Mouse (Mus musculus) kidney, postnatal 4 days (tissue): ENCODE data around the gene Eipr1.
"Not testable (repeated sequence)": the region's sequence is repeated elsewhere in the genome, so short reads cannot be mapped to it uniquely, and the experiment has no call there.

Experiments
- DNase-seq, 2 experiments: peaks; one replicate each; pipeline ENCODE4 v3.0.0; 2021; ENCODE audit warnings: mixed read lengths in 2 of 2

The Eipr1 gene

DNA sequence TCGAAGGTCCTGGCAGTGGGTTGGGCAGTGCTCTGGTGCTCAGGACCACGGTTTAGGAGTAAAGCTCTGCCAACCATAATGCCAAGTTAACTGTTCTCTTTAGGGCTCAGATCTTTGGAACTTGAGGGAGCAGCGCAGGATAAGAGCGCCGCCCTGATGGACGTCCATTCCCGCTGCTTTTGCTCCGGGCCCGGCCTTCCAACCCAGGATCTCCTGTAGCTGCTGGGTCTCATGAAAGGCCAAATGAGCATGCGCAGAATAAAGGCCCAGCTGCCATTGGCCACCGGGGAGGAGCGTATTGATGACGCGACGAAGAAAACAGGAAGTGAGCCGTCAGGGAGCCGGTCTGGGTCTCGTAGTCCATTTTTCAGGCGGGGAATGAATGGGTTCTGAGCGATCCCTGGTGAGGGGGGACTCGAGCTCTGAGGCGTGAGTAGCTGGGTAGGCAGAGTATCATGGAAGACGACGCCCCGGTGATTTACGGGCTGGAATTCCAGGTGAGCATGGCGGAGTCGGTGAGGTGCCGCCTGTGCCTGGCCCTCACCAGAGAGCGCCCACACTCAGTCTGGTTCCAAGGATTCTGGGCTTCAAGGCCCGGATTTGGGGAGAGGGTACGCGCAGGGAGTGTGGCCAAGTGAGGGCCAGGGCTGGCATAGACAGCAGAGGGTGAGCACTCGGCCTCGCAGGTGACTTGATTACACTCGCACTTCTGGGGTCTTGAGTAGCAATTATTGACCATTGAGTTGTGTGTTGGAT is at the start of gene Eipr1:
Gene Eipr1, plus strand, starts transcription at position 296 of the 756 bp plus-strand sequence.
- DNase-seq, result peak; percentile 86 to 91

DNA sequence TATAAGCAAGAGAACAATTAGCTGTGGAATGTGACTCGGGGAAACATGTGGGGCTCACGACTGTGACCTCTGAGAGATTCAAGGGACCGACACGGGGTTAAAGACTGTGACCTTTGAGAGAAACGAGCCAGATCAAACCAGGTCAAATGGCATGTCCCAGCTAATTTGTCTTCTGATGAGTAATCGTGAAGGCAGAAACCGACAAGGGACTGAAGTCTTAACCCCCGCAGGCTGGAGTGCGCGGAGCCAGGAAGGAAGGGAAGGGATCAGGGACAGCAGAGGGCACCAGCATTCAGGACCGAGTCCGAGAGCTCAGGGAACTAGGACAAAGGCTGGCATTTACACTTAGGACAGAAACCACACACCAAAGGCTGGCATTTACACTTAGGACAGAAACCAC is 47.2 kb upstream of the Eipr1 start:
- peak; percentile 38 to 61 for DNase-seq

DNA sequence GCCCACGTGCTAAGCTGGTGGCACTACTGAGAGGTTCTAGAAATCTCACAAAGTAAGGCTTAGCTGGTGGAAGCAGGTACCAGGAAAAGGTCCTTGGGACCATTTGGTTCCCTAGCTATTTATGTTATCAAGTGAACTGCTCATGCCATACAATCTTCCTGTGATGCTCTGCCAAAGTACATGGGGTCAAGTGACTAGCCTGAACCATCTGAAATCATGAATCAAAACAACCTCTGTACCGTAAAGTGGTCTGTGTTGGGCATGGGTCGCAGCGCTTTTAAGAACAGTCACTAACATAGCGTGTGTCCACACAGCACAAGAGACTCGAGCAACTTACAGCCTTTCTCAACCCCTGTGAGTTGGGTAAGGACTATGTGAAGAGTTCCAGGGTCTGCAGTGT is 46.4 kb upstream of the Eipr1 start:
- no peak for DNase-seq

DNA sequence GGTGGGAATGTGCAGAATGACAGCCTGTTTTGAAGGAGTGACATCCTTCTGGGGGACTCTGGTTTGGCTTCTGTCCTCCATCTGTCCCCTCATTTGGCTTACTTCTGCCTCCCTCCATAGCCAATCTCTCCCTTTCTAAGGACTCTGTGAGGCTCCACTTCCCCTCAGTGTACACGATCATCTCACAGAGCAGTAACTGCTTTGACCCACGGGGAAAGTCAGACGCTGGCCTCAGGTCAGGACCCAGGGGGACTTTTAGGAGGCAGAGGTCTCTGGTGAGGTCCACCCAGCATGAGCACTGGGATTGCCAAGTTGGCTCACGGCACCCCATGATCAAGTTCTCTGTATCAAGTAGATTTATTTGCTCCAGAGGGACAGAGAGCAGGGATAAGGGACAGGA is 43.4 kb upstream of the Eipr1 start:
- DNase-seq, result no peak

DNA sequence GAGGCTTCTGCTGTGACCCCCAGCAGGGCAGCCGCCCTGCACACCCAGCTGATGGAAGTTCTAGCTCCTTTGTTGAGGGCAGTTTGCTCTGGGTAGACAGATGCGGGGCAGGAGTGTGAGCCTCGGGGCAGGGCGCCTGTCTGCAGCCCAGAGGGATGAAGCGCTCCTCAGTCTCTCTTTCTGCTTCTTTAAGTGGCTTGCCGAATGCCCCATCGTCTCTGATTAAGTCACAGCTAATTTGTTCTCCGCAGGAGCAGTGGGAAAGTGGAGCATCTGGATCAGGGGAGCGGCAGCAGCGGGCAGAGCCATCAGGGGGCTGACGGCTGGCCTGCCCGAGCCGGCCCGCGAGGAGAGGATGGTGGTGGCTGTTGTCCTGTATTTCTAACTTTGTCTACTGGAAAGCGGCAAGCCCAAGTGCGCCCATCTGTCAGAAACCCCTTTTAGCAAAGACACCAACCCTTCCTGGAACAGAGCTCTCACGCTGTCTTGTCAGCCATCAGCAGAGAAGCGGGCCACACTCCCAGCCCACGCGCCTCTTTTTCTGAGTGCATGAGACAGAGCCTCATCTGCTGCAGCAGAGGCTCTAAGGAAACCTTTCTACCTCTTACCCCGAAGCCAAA is 40.9 kb upstream of the Eipr1 start:
- no peak for DNase-seq

DNA sequence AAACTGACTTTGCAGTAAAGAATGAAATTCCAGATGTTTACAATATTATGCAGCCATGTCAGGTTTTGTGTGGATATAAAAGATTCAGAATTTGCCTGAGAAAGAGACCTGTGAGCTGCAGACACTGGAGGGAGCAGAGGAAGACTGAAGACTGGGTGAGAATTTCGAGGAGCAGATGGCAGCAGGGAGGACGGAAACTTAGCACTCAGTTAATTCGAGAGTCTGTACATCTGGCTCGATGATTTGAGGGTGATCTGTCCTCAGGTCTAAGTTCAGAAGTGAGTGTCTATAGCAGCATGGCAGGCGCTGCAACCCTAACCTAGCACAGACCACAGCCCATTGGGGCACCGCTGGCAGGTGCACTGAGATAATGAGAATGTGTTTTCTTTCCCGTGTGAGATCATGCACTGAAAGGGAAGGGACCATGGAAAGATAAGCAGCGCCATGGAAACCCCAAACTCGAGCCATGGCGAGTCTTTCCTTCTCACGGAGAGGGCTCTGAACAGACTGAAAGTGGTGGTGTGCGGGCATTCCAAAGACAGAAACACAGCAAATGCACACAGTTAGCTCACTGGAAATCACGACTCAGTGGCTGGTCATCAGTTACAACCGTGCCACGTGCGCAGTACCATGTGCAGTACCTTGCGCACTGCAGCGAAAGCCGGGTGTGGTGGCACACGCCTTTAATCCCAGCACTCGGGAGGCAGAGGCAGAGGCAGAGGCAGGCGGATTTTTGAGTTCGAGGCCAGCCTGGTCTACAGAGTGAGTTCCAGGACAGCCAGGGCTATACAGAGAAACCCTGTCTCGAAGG is 36.6 kb upstream of the Eipr1 start:
- no peak for DNase-seq

DNA sequence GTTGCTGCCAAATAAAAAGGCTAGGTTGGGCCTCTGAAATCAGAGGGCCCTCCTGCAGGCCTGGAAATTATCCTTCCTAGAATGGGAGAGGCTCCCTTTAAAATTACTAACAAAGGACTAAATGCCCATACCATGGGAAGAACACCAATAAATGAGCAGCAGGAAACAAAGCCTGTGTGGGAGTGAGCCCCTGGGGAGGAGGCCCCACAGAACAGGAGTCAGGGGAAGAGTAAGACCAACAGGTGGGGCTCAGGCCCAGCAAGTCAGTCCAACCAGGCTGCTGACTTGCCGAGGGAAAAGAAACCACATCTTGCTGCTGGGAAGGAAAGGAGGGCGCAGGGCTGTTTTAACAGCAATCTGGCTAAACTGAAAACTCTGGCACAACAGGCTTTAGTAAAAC is 34.5 kb upstream of the Eipr1 start:
- DNase-seq, result no peak

DNA sequence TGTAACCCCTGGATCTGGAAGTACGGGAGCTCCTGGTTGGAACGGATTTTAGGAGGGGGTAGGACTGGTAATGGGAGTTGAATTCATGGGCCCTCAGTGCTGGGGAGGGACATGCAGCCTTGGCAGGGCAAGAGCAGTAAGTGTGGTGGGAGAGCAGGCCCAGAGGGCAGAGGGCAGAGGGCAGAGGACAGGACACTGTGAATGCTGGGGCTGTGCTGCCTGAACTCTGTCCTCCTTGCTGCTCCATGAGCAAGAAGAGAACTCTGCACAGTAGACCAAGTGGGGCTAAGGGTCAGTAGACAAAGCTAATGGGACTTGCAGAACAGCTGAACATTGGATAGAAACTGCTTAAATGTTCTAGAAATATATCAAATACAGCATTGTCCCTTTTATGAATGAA is 33.5 kb upstream of the Eipr1 start:
- no peak for DNase-seq

DNA sequence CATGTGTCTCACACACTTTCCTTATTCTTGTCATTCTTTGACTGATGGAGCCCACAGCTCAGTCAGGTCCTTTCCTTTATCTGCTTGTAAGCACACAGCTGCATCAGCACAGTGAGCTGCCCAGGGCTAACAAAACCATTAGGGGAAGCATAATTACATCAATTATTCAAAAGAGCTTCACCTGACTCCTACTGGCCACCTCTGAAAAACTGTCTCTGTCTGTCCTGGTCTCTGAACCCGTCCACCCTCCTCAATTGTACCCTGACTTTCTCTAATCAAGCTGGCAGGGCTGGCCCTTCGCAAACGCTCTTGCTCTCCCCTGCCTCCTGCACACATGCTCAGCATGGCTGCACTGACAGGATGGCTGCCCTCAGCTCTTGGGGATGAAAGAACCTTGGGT is 27.2 kb upstream of the Eipr1 start:
- DNase-seq, result no peak

DNA sequence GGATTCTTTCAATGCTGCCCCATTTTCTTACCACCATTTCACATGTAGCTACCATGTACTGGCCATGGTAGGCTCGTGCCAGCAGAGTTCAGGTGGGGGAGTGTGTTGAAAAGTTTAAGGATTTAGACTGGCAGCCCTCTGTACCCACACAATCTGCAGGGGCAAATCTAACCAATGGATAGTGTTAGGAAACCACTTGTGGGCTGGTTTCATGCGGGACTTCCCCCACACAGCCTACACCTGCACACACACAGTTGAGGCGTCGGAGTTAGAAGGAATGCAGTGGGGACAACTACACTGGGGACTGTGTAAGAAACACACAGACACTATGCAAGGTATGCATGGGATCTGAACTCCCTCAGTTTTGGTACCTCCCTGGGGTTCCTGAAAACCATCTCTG is 25.4 kb upstream of the Eipr1 start:
- DNase-seq, result no peak

DNA sequence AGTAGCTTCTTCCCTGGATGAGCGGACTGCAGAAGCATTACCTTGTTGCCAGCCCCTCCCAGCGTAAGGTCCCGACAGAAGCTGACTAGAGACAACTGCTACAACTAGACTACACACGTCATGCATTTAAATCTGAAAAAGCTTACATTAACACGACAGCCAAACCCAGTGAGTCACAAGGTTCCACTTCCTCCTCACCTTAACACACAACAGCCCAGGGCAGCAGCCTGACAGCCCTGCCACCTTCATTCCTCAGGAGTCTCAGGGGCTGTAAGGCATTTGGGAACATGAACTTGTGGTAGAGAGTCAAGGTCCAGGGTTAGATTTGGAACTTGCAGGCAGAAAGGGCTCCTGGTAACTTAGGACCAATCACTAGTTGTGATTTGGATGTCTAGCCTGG is 24.5 kb upstream of the Eipr1 start:
- no peak for DNase-seq

DNA sequence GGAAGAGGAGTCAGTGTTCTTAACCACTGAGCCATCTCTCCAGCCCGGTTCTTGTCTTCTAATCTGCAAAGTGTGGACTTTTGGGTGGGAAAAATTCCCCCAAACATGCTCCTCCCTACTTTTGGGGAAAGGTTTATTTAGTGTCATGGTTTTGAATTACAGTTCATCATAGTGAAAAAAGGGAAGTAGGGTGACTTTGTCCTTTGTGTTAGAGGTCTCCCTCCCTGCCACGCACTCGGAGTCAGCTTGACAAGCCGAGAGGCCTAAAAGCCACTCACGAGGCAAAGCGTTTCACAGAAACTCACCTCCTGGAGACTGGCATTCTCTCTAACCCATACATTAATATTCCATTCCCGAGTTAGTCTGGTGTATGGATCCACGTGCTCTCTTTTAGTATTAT is 19.0 kb upstream of the Eipr1 start:
- DNase-seq, result no peak

DNA sequence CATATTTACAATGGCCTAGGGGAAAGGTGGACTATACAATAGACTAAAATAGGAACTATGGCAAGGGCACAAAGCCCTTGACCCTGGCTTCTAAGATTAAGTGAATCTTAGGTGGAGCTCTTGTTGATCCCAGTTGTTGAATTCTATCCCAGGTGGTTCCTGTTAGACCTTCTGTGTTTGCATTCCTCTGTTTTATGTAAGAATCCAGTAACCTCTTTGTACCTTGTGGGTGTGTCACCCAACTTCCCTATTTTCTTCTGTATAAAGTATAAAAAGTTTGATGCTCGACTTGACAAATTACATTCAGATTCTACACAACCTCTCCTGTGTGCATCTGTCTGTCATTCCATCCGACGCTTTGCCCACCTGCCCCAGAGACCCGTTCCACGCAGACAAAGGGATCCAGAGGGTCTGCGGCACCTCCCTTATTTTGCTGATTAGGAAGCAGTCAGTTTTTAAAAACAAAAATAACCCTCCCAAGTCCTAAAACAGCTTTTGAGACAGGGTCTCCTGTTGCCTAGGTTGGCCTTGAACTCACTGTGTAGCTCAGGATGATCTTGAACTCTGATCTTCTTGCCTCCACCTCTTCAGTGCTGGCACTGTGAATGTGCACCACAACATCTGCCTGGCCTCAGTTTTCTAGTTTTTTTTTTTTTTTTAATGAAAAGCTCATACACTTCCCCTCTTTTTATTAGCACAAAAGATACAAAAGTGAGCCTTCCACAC is 17.9 kb upstream of the Eipr1 start:
- not testable (repeated sequence) for DNase-seq

DNA sequence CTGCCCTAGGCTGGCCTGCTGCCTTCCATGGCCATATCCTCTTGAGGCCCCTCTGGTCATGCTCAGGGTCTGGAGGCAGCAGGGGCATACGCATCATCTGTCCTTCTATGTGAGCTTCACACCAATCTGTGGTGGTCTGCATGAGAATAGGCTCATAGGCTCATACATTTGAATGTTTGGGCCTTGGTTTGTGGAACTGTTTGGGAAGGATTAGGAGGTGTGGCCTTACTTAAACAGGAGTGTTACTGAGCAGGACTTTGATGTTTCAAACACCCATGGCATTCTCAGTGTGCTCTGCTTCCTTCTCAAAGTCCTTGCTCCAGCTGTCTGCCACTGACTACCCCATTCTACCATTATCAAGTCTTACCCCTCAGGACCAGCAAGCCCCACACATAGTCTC is 17.3 kb upstream of the Eipr1 start:
- DNase-seq, result no peak

DNA sequence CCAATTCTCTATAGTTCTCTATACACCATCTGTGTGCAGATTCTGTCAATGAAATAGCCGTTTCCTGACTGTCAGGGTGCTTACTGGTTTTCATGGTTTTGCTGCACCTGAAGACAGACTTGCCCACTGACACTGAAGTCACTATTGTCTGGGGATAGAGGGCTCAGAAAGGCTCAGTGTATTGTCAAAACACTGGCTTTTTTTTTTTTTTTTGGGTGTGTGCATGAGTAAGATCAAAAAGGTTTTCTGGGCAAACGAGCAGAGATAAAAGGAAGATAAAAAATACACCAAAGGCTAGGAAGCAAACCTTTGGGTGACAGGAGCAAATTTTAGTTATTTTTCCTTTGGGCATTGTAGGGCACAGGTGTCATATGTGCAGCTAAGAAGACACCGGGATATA is 16.3 kb upstream of the Eipr1 start:
- no peak for DNase-seq

DNA sequence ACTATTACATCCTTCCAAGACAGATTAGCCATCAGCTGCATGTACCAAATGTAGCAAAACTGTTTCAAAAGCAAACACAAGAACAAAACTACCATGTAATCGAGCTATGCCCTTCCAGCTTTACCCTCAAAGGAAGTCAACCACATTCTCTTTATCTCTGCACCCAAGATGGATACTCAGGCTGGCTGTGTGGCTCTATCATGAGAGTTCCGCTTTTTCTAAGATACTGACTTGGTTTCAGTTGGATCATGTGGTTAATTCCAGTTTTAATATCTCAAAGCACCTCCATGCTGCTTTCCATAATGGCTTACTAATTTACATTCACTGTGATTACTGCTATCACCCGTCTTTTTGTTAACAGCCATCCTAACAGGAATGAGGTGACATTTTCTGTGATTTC is 8.3 kb upstream of the Eipr1 start:
- DNase-seq, result no peak

DNA sequence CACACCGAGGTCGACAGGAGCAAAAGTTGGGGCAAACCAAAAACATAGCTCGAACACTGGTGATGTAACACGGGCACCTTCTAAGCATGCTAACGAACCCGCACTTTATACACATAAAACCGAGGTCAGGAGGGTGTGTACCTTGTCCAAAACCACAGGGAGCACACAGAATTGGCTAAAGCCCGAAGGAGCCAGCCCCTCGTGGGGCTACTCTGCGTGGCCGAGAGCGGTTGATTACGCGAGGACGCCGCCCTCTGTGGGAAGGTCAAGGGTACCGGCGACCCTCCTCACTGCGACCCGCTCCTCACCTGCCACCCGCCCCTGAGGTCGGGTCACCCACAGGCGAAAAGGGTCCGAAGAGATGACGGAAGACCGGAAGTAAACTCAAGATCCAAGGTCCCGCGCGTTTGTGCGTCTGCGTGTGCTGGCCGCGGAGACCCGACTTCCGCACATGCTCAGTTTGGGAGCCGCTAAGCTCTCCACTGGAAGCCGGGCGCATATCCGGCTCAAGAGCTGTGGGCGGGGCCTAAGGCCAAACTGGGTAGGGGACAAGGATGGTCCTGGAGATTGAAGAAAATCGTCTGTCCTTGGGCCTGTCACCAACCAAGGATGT is 1.5 kb upstream of the Eipr1 start, which contains the start of gene Trappc12:
Gene Trappc12, minus strand, starts transcription at position 452 of the 613 bp plus-strand sequence.
- DNase-seq, result peak; percentile 93 to 95

DNA sequence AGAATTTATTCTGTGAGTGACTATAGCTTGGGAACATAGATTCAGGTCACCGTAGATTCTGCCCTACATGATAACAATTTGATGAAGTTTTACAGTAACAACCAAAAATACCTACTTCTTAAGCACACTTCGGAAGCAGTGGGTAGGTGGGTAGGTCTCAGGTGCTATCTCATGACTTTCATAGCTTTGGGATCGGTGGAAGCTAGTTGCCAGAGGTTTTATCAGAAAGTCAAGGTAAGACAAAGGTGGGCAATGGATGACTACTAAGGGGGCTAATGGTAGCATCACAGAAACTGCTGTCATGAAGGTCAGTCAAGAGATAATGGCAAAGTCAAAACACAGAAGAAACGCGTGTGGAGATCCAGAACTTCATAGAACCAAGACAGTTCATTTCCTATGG is 727 bp upstream of the Eipr1 start:
- DNase-seq, result no peak

DNA sequence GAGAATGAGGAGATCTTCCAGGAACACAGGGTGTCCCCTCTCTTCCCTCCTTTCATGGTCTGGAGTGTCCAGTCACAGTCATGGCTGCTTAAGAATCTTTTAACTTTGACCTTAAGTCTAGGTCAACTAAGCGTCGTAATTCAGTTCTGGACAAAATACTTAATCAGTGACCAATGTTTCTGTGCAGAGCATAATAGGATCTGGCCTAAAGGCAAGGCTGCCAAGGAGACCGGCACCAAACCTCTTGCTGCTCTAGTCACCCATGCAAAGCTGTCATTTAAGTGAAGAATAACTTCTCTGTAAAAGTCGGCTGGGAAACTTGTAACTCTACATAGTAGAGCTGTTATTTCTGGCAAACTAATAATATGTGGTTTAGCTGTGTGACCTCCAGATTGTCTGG is 4.4 kb downstream of the Eipr1 start:
- peak in 1 of 2 experiments; percentile 16 for DNase-seq

DNA sequence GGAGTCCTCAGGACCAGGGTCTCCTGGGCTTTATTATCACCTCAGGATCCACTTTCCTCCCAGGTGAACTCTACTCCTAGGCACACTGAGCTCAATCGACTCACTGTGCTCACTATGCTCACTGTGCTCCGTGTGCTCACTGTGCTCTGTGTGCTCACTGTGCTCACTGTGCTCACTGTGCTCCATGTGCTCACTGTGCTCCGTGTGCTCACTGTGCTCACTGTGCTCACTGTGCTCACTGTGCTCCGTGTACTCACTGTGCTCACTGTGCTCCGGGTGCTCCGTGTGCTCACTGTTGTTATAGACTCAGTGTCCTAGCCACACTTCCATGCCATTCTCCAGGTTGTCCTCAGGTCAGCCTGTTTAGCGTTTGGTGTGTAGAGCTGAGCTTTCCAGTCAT is 18.4 kb downstream of the Eipr1 start:
- DNase-seq, result no peak

DNA sequence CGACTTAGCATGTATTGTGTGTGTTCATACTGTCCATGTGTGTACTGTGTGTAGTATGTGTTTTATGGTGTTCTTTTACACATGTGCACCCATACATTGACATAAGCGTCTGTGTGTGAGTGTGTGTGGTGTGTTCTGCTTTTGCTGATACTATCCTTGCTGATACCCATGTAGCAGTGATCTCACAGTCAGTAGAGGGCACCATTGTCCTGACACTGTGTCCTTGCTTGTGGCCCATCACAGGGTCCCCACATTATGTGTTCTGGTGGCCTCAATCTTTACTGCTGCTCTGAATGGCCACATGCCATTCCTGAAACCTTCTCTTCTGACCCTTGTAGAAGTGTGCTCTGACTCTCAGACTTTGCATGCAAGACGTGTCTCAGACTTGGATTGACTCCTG is 22.2 kb downstream of the Eipr1 start:
- peak in 1 of 2 experiments; percentile 17 for DNase-seq

DNA sequence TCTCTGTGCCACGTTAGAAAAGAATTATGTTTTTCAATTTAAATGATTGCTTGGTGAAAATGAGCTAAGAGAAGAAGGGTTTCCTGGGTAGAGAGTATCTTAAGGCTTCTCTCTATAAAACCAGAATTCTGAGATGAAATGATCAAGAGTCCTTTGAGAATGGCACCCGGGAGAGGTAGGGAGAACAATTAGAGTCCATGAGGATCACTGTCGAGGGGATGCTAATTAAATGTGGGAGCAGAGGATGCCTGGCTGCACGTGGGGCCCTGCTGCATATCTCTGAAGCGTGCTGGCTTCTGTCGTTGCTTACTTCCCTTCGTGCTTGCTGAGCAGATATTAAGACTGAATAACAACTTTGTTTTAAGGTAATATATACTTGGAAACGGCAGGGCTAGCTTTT is 23.5 kb downstream of the Eipr1 start:
- no peak for DNase-seq

DNA sequence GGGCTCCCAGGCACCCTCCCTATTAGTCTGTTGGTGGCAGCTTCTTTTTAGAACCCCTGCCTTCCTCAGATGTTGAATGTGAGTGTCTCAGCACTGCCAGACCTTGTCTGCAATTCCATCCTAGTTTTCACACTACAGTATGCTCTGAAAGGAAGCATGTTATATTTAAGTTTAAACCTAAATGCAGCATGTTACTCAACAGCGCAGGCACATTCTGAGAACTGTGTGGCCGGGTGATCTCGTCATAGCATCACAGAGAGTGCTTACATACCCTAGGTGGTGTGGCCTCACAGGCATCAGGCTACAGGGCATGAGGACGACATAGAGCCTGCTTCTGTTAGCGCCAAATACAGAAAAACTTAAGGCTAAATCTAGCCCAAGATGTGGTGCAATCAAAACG is 24.0 kb downstream of the Eipr1 start:
- DNase-seq, result no peak
